Mouse (Mus musculus): ENCODE data around the gene Ulk2. TPM values are rescaled to one million over a fixed set of nuclear protein-coding genes. Genes with fewer than 3 reads are reported as not detected.

Gene Ulk2
- polyA plus RNA-seq, 3 experiments from 2014 or later, result 5.7 to 10.2 (median 10.1) TPM

GRCm38 (mm10) chr11:61760518-61760917, 94.4 kb downstream of the Ulk2 start:
- ATAC-seq, result no peak

- ATAC-seq, result no peak
These were observed 97.7 kb downstream of the Ulk2 start for GRCm38 (mm10) chr11:61757151-61757550.

- no peak for ATAC-seq
These were observed 103.3 kb downstream of the Ulk2 start for GRCm38 (mm10) chr11:61751612-61752011.

- ATAC-seq, result no peak
These were observed 107.7 kb downstream of the Ulk2 start for GRCm38 (mm10) chr11:61747161-61747560.

- no peak for ATAC-seq
These were observed 109.1 kb downstream of the Ulk2 start for GRCm38 (mm10) chr11:61745781-61746180.

- no peak for ATAC-seq
These were observed 110.4 kb downstream of the Ulk2 start for GRCm38 (mm10) chr11:61744460-61744859.

GRCm38 (mm10) chr11:61743768-61744167, 111.1 kb downstream of the Ulk2 start:
- no peak for ATAC-seq

- no peak for ATAC-seq
These were observed 114.4 kb downstream of the Ulk2 start for GRCm38 (mm10) chr11:61740500-61740899.

GRCm38 (mm10) chr11:61737290-61737689, 117.6 kb downstream of the Ulk2 start:
- no peak for ATAC-seq

GRCm38 (mm10) chr11:61732672-61733071, 122.2 kb downstream of the Ulk2 start:
- ATAC-seq, result no peak

GRCm38 (mm10) chr11:61728037-61728436, 126.8 kb downstream of the Ulk2 start:
- ATAC-seq, result no peak

Other genes starting within 250 kb of the Ulk2 start
- 100 to 1,000 TPM; 180 to 210 (median 192) TPM for gene Grap, start 201.8 kb downstream of the Ulk2 start, polyA plus RNA-seq (2017; shearing (Covaris generic))
- under 1 TPM; 0.19 to 0.57 (median 0.19) TPM for gene Fam83g, start 171.0 kb downstream of the Ulk2 start, polyA plus RNA-seq (2017; shearing (Covaris generic))
- gene Slc5a10, start 134.2 kb downstream of the Ulk2 start, polyA plus RNA-seq (2017; shearing (Covaris generic)), result under 1 TPM in 1 of 3 experiments, not detected in 2; 0.38 TPM
- gene Prpsap2, start 93.0 kb downstream of the Ulk2 start, polyA plus RNA-seq (2017; shearing (Covaris generic)), result 10 to 100 TPM; 25.4 to 34.4 (median 31.2) TPM
- gene Akap10, start 75.2 kb upstream of the Ulk2 start, polyA plus RNA-seq (2017; shearing (Covaris generic)), result 10 to 100 TPM; 20.6 to 26.9 (median 20.9) TPM
- 1 to 10 TPM in 2 of 3 experiments, under 1 TPM in 1; 0.87 to 6.0 (median 3.3) TPM for gene Specc1, start 101.7 kb upstream of the Ulk2 start, polyA plus RNA-seq (2017; shearing (Covaris generic))

Measured in inflammation-experienced regulatory T-cells, adult 6 months (primary cell).